Mouse (Mus musculus): ENCODE results near the gene Npff. TPM values are rescaled to one million over a fixed set of nuclear protein-coding genes. Genes with fewer than 3 reads are reported as not detected.
A peak's percentile ranks its signal among the peaks of the same experiment; 100 is the strongest.

The Npff gene
- polyA plus RNA-seq, 1 experiment from 2014 or later, result 1.2 TPM

GRCm38 (mm10) chr15:102505073-102505769 lies 19.5 kb downstream of the Npff start:
- H3K9ac ChIP-seq (ENCODE audit: low read depth, low read length), result no peak overlapping the region
- no peak for DNase-seq (ENCODE audit: low spot score)
- H3K36me3 ChIP-seq (ENCODE audit: control insufficient read depth, insufficient read depth, low read length), result peaks cover 34% of the 10 kb centered on the region
- no peaks in the 10 kb centered on the region for H3K4me1 ChIP-seq (replicated peaks; ENCODE audit: control insufficient read depth, insufficient read depth, low read length)
- 72% methylated on average over 12 of the region's 12 CpGs for WGBS
- H3K9me3 ChIP-seq (ENCODE audit: control insufficient read depth, low read length), result no peaks in the 10 kb centered on the region
- H3K27ac ChIP-seq (ENCODE audit: low read depth, low read length), result no peak overlapping the region
- H3K27me3 ChIP-seq (replicated peaks; ENCODE audit: control insufficient read depth, insufficient read depth, low read length), result no peaks in the 10 kb centered on the region
- ATAC-seq (replicated peaks; ENCODE audit: low FRiP score), result no peak
- H3K4me2 ChIP-seq, result no peak overlapping the region
- no peak overlapping the region for H3K4me3 ChIP-seq (ENCODE audit: low read depth, low read length)

- Histone ChIP-seq H3K36me3 (ENCODE audit: control insufficient read depth, insufficient read depth, low read length) (peaks cover 44% of the 10 kb centered on the region), H3K4me3 (ENCODE audit: low read depth, low read length) (no peak overlapping the region), H3K27me3 (replicated peaks; ENCODE audit: control insufficient read depth, insufficient read depth, low read length) (no peaks in the 10 kb centered on the region), H3K9me3 (ENCODE audit: control insufficient read depth, low read length) (no peaks in the 10 kb centered on the region), H3K9ac (ENCODE audit: low read depth, low read length) (no peak overlapping the region), H3K4me2 (no peak overlapping the region), H3K27ac (ENCODE audit: low read depth, low read length) (no peak overlapping the region), H3K4me1 (replicated peaks; ENCODE audit: control insufficient read depth, insufficient read depth, low read length) (no peaks in the 10 kb centered on the region)
- ATAC-seq (replicated peaks; ENCODE audit: low FRiP score) (0 out of 2 replicates have a peak, but pooled peaks have one; percentile 14), DNase-seq (ENCODE audit: low spot score) (no peak)
- 87% methylated on average over 9 of the region's 9 CpGs for WGBS
These were observed 20.6 kb downstream of the Npff start for GRCm38 (mm10) chr15:102503924-102504782.

- Histone ChIP-seq H3K27ac (ENCODE audit: low read depth, low read length) (no peak within 1 kb of the TSS), H3K4me1 (replicated peaks; ENCODE audit: control insufficient read depth, insufficient read depth, low read length) (no peaks in the 10 kb centered on the region), H3K36me3 (ENCODE audit: control insufficient read depth, insufficient read depth, low read length) (peaks cover 46% of the 10 kb centered on the region), H3K9ac (ENCODE audit: low read depth, low read length) (no peak within 1 kb of the TSS), H3K4me2 (no peak within 1 kb of the TSS), H3K4me3 (ENCODE audit: low read depth, low read length) (no peak within 1 kb of the TSS), H3K9me3 (ENCODE audit: control insufficient read depth, low read length) (no peaks in the 10 kb centered on the region), H3K27me3 (replicated peaks; ENCODE audit: control insufficient read depth, insufficient read depth, low read length) (no peaks in the 10 kb centered on the region)
- WGBS, result 86% methylated on average over 1 of the region's 1 CpGs
- ATAC-seq (replicated peaks; ENCODE audit: low FRiP score), result no peak
- DNase-seq (ENCODE audit: low spot score), result no peak
These were observed 21.3 kb downstream of the Npff start, which contains the start of gene Gm10337 for GRCm38 (mm10) chr15:102503447-102503846. Gm10337 (plus strand) TSS chr15:102503722.

- peaks cover 55% of the 10 kb centered on the region for H3K36me3 ChIP-seq (ENCODE audit: control insufficient read depth, insufficient read depth, low read length)
- DNase-seq (ENCODE audit: low spot score) (no peak), ATAC-seq (replicated peaks; ENCODE audit: low FRiP score) (no peak)
- H3K4me3 ChIP-seq (ENCODE audit: low read depth, low read length), result no peak overlapping the region
- no peak overlapping the region for H3K4me2 ChIP-seq
- 77% methylated on average over 9 of the region's 9 CpGs for WGBS
- H3K9me3 ChIP-seq (ENCODE audit: control insufficient read depth, low read length), result no peaks in the 10 kb centered on the region
- no peaks in the 10 kb centered on the region for H3K4me1 ChIP-seq (replicated peaks; ENCODE audit: control insufficient read depth, insufficient read depth, low read length)
- H3K27me3 ChIP-seq (replicated peaks; ENCODE audit: control insufficient read depth, insufficient read depth, low read length), result no peaks in the 10 kb centered on the region
- H3K9ac ChIP-seq (ENCODE audit: low read depth, low read length), result no peak overlapping the region
- H3K27ac ChIP-seq (ENCODE audit: low read depth, low read length), result no peak overlapping the region
These were observed 22.4 kb downstream of the Npff start for GRCm38 (mm10) chr15:102502254-102502840.

GRCm38 (mm10) chr15:102501084-102501814 lies 23.5 kb downstream of the Npff start:
- ATAC-seq (replicated peaks; ENCODE audit: low FRiP score) (peak; percentile 15; the same call in 1 of the 2 replicates), DNase-seq (ENCODE audit: low spot score) (no peak)
- H3K4me1 ChIP-seq (replicated peaks; ENCODE audit: control insufficient read depth, insufficient read depth, low read length), result no peaks in the 10 kb centered on the region
- H3K27me3 ChIP-seq (replicated peaks; ENCODE audit: control insufficient read depth, insufficient read depth, low read length), result no peaks in the 10 kb centered on the region
- H3K9me3 ChIP-seq (ENCODE audit: control insufficient read depth, low read length), result no peaks in the 10 kb centered on the region
- H3K36me3 ChIP-seq (ENCODE audit: control insufficient read depth, insufficient read depth, low read length), result peaks cover 62% of the 10 kb centered on the region
- H3K9ac ChIP-seq (ENCODE audit: low read depth, low read length), result no peak overlapping the region
- WGBS, result 87% methylated on average over 19 of the region's 19 CpGs
- no peak overlapping the region for H3K27ac ChIP-seq (ENCODE audit: low read depth, low read length)
- no peak overlapping the region for H3K4me2 ChIP-seq
- no peak overlapping the region for H3K4me3 ChIP-seq (ENCODE audit: low read depth, low read length)

GRCm38 (mm10) chr15:102500479-102500878 lies 24.3 kb downstream of the Npff start:
- no peak overlapping the region for H3K4me2 ChIP-seq
- H3K9me3 ChIP-seq (ENCODE audit: control insufficient read depth, low read length), result no peaks in the 10 kb centered on the region
- no peaks in the 10 kb centered on the region for H3K27me3 ChIP-seq (replicated peaks; ENCODE audit: control insufficient read depth, insufficient read depth, low read length)
- ATAC-seq (replicated peaks; ENCODE audit: low FRiP score), result no peak
- WGBS, result 88% methylated on average over 5 of the region's 5 CpGs
- no peak overlapping the region for H3K9ac ChIP-seq (ENCODE audit: low read depth, low read length)
- H3K36me3 ChIP-seq (ENCODE audit: control insufficient read depth, insufficient read depth, low read length), result peaks cover 64% of the 10 kb centered on the region
- H3K4me3 ChIP-seq (ENCODE audit: low read depth, low read length), result no peak overlapping the region
- H3K4me1 ChIP-seq (replicated peaks; ENCODE audit: control insufficient read depth, insufficient read depth, low read length), result no peaks in the 10 kb centered on the region
- no peak overlapping the region for H3K27ac ChIP-seq (ENCODE audit: low read depth, low read length)
- no peak for DNase-seq (ENCODE audit: low spot score)

- H3K36me3 ChIP-seq (ENCODE audit: control insufficient read depth, insufficient read depth, low read length), result peaks cover 69% of the 10 kb centered on the region
- H3K27me3 ChIP-seq (replicated peaks; ENCODE audit: control insufficient read depth, insufficient read depth, low read length), result no peaks in the 10 kb centered on the region
- H3K27ac ChIP-seq (ENCODE audit: low read depth, low read length), result no peak overlapping the region
- H3K9ac ChIP-seq (ENCODE audit: low read depth, low read length), result no peak overlapping the region
- no peaks in the 10 kb centered on the region for H3K9me3 ChIP-seq (ENCODE audit: control insufficient read depth, low read length)
- 92% methylated on average over 6 of the region's 6 CpGs for WGBS
- DNase-seq (ENCODE audit: low spot score), result no peak
- H3K4me1 ChIP-seq (replicated peaks; ENCODE audit: control insufficient read depth, insufficient read depth, low read length), result no peaks in the 10 kb centered on the region
- no peak overlapping the region for H3K4me2 ChIP-seq
- no peak for ATAC-seq (replicated peaks; ENCODE audit: low FRiP score)
- no peak overlapping the region for H3K4me3 ChIP-seq (ENCODE audit: low read depth, low read length)
These were observed 24.9 kb downstream of the Npff start for GRCm38 (mm10) chr15:102499851-102500250.

- H3K36me3 ChIP-seq (ENCODE audit: control insufficient read depth, insufficient read depth, low read length), result peaks cover 69% of the 10 kb centered on the region
- no peak overlapping the region for H3K9ac ChIP-seq (ENCODE audit: low read depth, low read length)
- WGBS, result 77% methylated on average over 3 of the region's 3 CpGs
- no peak for ATAC-seq (replicated peaks; ENCODE audit: low FRiP score)
- H3K4me2 ChIP-seq, result no peak overlapping the region
- H3K4me3 ChIP-seq (ENCODE audit: low read depth, low read length), result no peak overlapping the region
- no peaks in the 10 kb centered on the region for H3K9me3 ChIP-seq (ENCODE audit: control insufficient read depth, low read length)
- no peak for DNase-seq (ENCODE audit: low spot score)
- H3K4me1 ChIP-seq (replicated peaks; ENCODE audit: control insufficient read depth, insufficient read depth, low read length), result no peaks in the 10 kb centered on the region
- no peak overlapping the region for H3K27ac ChIP-seq (ENCODE audit: low read depth, low read length)
- no peaks in the 10 kb centered on the region for H3K27me3 ChIP-seq (replicated peaks; ENCODE audit: control insufficient read depth, insufficient read depth, low read length)
These were observed 25.4 kb downstream of the Npff start for GRCm38 (mm10) chr15:102499370-102499769.

Data from liver, embryonic 11.5 days (tissue).